Mouse (Mus musculus) intestine, embryonic 16.5 days (tissue): ENCODE results near the gene 5830473C10Rik. TPM values are rescaled to one million over a fixed set of nuclear protein-coding genes. Genes with fewer than 3 reads are reported as not detected.
A peak's percentile ranks its signal among the peaks of the same experiment; 100 is the strongest.

Experiments
- ATAC-seq: fragments of 200-750 bp; cut with Nextera tagmentation; 2 replicates; pipeline ENCODE4 v1.8.0; 2017; ENCODE audit warnings: moderate TSS enrichment, moderate library complexity
- H3K27ac ChIP-seq: fragments of 300-500 bp; sonication (generic); 2 replicates; pipeline ENCODE4 v1.5.1; 2014; ENCODE audit warnings: mild to moderate bottlenecking, low read length
- H3K27me3 ChIP-seq: fragments of 300-500 bp; sonication (generic); replicated peaks from 2 replicates; pipeline ENCODE4 v1.6.1; 2014; ENCODE audit warnings: low read length, control low read depth, mixed read lengths; ENCODE audit not compliant: control insufficient read depth, insufficient read depth
- H3K36me3 ChIP-seq: fragments of 300-500 bp; sonication (generic); 2 replicates; pipeline ENCODE4 v1.6.1; 2014; ENCODE audit warnings: low read length, control low read depth; ENCODE audit not compliant: control insufficient read depth, insufficient read depth
- H3K4me1 ChIP-seq: fragments of 300-500 bp; sonication (generic); 2 replicates; pipeline ENCODE4 v1.6.1; 2014; ENCODE audit warnings: low read length, control low read depth, mixed read lengths; ENCODE audit not compliant: control insufficient read depth, insufficient read depth
- H3K4me2 ChIP-seq: fragments of 300-500 bp; sonication (generic); 2 replicates; pipeline ENCODE4 v1.6.1; 2014; ENCODE audit warnings: low read depth, low read length, control low read depth
- H3K4me3 ChIP-seq: fragments of 300-500 bp; sonication (generic); 2 replicates; pipeline ENCODE4 v1.5.1; 2014; ENCODE audit warnings: mild to moderate bottlenecking, low read length
- H3K9ac ChIP-seq: fragments of 300-500 bp; sonication (generic); 2 replicates; pipeline ENCODE4 v1.6.1; 2014; ENCODE audit warnings: low read depth, low read length
- H3K9me3 ChIP-seq: fragments of 300-500 bp; sonication (generic); 2 replicates; pipeline ENCODE4 v1.6.1; 2016; ENCODE audit warnings: low read length, control low read depth; ENCODE audit not compliant: control insufficient read depth
- WGBS: fragments of 180-500 bp; shearing (Covaris S2); extraction: QIAGEN DNeasy Blood & Tissue Kit; methylation state at CpG from one replicate; pipeline ENCODE4 v1.1.7; 2014; 5-methylcytosine and 5-hydroxymethylcytosine counted together
- polyA plus RNA-seq: library from polyadenylated mRNA; unstranded; fragments of >200 nt; fragmentation: Nextera tagmentation; extraction: Ambion mirVana; gene quantifications from 2 replicates; pipeline ENCODE4 v1.2.1, GENCODE M21; 2015

The 5830473C10Rik gene
- polyA plus RNA-seq, 1 experiment from 2014 or later = 0.11 TPM

GRCm38 (mm10) chr5:90565205-90565604 lies 4.3 kb downstream of the 5830473C10Rik start:
- H3K4me3 ChIP-seq = no peak overlapping the region
- H3K9ac ChIP-seq = no peak overlapping the region
- 79% methylated on average over 6 of the region's 6 CpGs for WGBS
- H3K4me1 ChIP-seq = no peaks in the 10 kb centered on the region; the same call in 1 of the 2 replicates
- no peaks in the 10 kb centered on the region for H3K27me3 ChIP-seq
- no peaks in the 10 kb centered on the region for H3K9me3 ChIP-seq
- H3K27ac ChIP-seq = no peak overlapping the region
- no peaks in the 10 kb centered on the region for H3K36me3 ChIP-seq
- ATAC-seq = no peak
- no peak overlapping the region for H3K4me2 ChIP-seq

GRCm38 (mm10) chr5:90567788-90568187 lies 6.9 kb downstream of the 5830473C10Rik start:
- WGBS = 62% methylated on average over 5 of the region's 5 CpGs
- Histone ChIP-seq H3K9me3 (no peaks in the 10 kb centered on the region), H3K36me3 (no peaks in the 10 kb centered on the region), H3K4me3 (no peak overlapping the region), H3K27me3 (no peaks in the 10 kb centered on the region), H3K4me1 (no peaks in the 10 kb centered on the region; the same call in 1 of the 2 replicates), H3K9ac (no peak overlapping the region), H3K4me2 (no peak overlapping the region), H3K27ac (no peak overlapping the region)
- ATAC-seq = peak; percentile 50

GRCm38 (mm10) chr5:90568338-90568737 lies 7.4 kb downstream of the 5830473C10Rik start:
- Histone ChIP-seq H3K9me3 (no peaks in the 10 kb centered on the region), H3K36me3 (no peaks in the 10 kb centered on the region), H3K4me3 (no peak overlapping the region), H3K4me2 (no peak overlapping the region), H3K9ac (no peak overlapping the region), H3K27ac (no peak overlapping the region), H3K4me1 (no peaks in the 10 kb centered on the region; the same call in 1 of the 2 replicates), H3K27me3 (no peaks in the 10 kb centered on the region)
- ATAC-seq = peak; percentile 82

GRCm38 (mm10) chr5:90571216-90571615 lies 10.3 kb downstream of the 5830473C10Rik start:
- WGBS = 24% methylated on average over 3 of the region's 3 CpGs

GRCm38 (mm10) chr5:90577751-90578150 lies 16.8 kb downstream of the 5830473C10Rik start:
- Histone ChIP-seq H3K4me1 (no peaks in the 10 kb centered on the region), H3K9me3 (no peaks in the 10 kb centered on the region), H3K27ac (no peak overlapping the region), H3K9ac (no peak overlapping the region), H3K4me2 (no peak overlapping the region), H3K27me3 (no peaks in the 10 kb centered on the region), H3K4me3 (no peak overlapping the region), H3K36me3 (no peaks in the 10 kb centered on the region)
- ATAC-seq = no peak
- WGBS = 44% methylated on average over 9 of the region's 9 CpGs

More at GRCm38 (mm10) chr5:90571216-90571615, 10.3 kb downstream of the 5830473C10Rik start:
- Histone ChIP-seq H3K27ac (no peak overlapping the region), H3K4me2 (no peak overlapping the region), H3K27me3 (no peaks in the 10 kb centered on the region), H3K9me3 (no peaks in the 10 kb centered on the region), H3K9ac (no peak overlapping the region), H3K36me3 (no peaks in the 10 kb centered on the region), H3K4me3 (no peak overlapping the region), H3K4me1 (no peaks in the 10 kb centered on the region; the same call in 1 of the 2 replicates)
- ATAC-seq = no peak

- H3K4me3 ChIP-seq = no peak overlapping the region
- no peak overlapping the region for H3K4me2 ChIP-seq
- no peaks in the 10 kb centered on the region for H3K27me3 ChIP-seq
- H3K4me1 ChIP-seq = no peaks in the 10 kb centered on the region
- 89% methylated on average over 9 of the region's 9 CpGs for WGBS
- no peak for ATAC-seq
- no peaks in the 10 kb centered on the region for H3K9me3 ChIP-seq
- H3K36me3 ChIP-seq = no peaks in the 10 kb centered on the region
- no peak overlapping the region for H3K9ac ChIP-seq
- no peak overlapping the region for H3K27ac ChIP-seq
Observed at GRCm38 (mm10) chr5:90579556-90579955, 18.6 kb downstream of the 5830473C10Rik start.

GRCm38 (mm10) chr5:90582179-90582578 lies 21.3 kb downstream of the 5830473C10Rik start:
- Histone ChIP-seq H3K4me2 (no peak overlapping the region), H3K9me3 (no peaks in the 10 kb centered on the region), H3K4me1 (no peaks in the 10 kb centered on the region), H3K9ac (no peak overlapping the region), H3K27ac (no peak overlapping the region), H3K4me3 (no peak overlapping the region), H3K27me3 (no peaks in the 10 kb centered on the region), H3K36me3 (no peaks in the 10 kb centered on the region)
- 76% methylated on average over 6 of the region's 6 CpGs for WGBS
- no peak for ATAC-seq

- Histone ChIP-seq H3K27me3 (no peaks in the 10 kb centered on the region), H3K4me2 (no peak overlapping the region), H3K9ac (no peak overlapping the region), H3K9me3 (no peaks in the 10 kb centered on the region), H3K4me3 (no peak overlapping the region), H3K27ac (no peak overlapping the region), H3K36me3 (no peaks in the 10 kb centered on the region), H3K4me1 (peaks cover 3% of the 10 kb centered on the region; the same call in 1 of the 2 replicates)
- ATAC-seq = no peak
- 82% methylated on average over 7 of the region's 7 CpGs for WGBS
Observed at GRCm38 (mm10) chr5:90584799-90585198, 23.9 kb downstream of the 5830473C10Rik start.

- 81% methylated on average over 5 of the region's 5 CpGs for WGBS
- no peak for ATAC-seq
- Histone ChIP-seq H3K27me3 (no peaks in the 10 kb centered on the region), H3K4me3 (no peak overlapping the region), H3K27ac (no peak overlapping the region), H3K9ac (no peak overlapping the region), H3K9me3 (no peaks in the 10 kb centered on the region), H3K4me2 (no peak overlapping the region), H3K36me3 (no peaks in the 10 kb centered on the region), H3K4me1 (peaks cover 3% of the 10 kb centered on the region; the same call in 1 of the 2 replicates)
Observed at GRCm38 (mm10) chr5:90586511-90586910, 25.6 kb downstream of the 5830473C10Rik start.

GRCm38 (mm10) chr5:90588104-90588503 lies 27.2 kb downstream of the 5830473C10Rik start:
- Histone ChIP-seq H3K9me3 (no peaks in the 10 kb centered on the region), H3K27me3 (no peaks in the 10 kb centered on the region), H3K4me1 (peaks cover 3% of the 10 kb centered on the region; the same call in 1 of the 2 replicates), H3K9ac (no peak overlapping the region), H3K4me3 (no peak overlapping the region), H3K36me3 (no peaks in the 10 kb centered on the region), H3K4me2 (no peak overlapping the region), H3K27ac (no peak overlapping the region)
- ATAC-seq = no peak
- 93% methylated on average over 5 of the region's 5 CpGs for WGBS
